Mouse (Mus musculus): ENCODE measurements around the gene BC016579.
A peak's percentile ranks its signal among the peaks of the same experiment; 100 is the strongest.

- TF ChIP-seq POLR2A (IDR thresholded peaks at IDR 0.05; ENCODE audit: low read depth, low read length) (no peak), CTCF (IDR thresholded peaks at IDR 0.05; ENCODE audit: extremely low read depth, insufficient read depth, insufficient read length, insufficient replicate concordance) (peak; percentile 74; the same call in 1 of the 2 replicates)
Measured at GRCm38 (mm10) chr16:45630347-45630960, 23.4 kb downstream of the BC016579 start.
